Mouse (Mus musculus) lung, postnatal 25 days (tissue): Measurements from ENCODE around the gene Arhgef28.
"Not testable (repeated sequence)": the region's sequence is repeated elsewhere in the genome, so short reads cannot be mapped to it uniquely, and the experiment has no call there.

Experiments
- DNase-seq: peaks from one replicate; pipeline ENCODE4 v3.0.0; 2022; ENCODE audit warnings: low spot score

Gene Arhgef28

GRCm38 (mm10) chr13:98124113-98124745 is 82.0 kb downstream of the Arhgef28 start:
- DNase-seq, result no peak

- DNase-seq, result no peak
Measured at GRCm38 (mm10) chr13:98122766-98123165, 83.5 kb downstream of the Arhgef28 start.

GRCm38 (mm10) chr13:98121993-98122392 is 84.2 kb downstream of the Arhgef28 start:
- DNase-seq, result no peak

GRCm38 (mm10) chr13:98121124-98121470 is 85.1 kb downstream of the Arhgef28 start:
- DNase-seq, result no peak

GRCm38 (mm10) chr13:98120356-98121123 is 85.7 kb downstream of the Arhgef28 start:
- peak; percentile 12 for DNase-seq

GRCm38 (mm10) chr13:98118291-98118690 is 87.9 kb downstream of the Arhgef28 start:
- peak; percentile 34 for DNase-seq

- DNase-seq, result peak; percentile 52
Measured at GRCm38 (mm10) chr13:98117566-98118254, 88.5 kb downstream of the Arhgef28 start.

- no peak for DNase-seq
Measured at GRCm38 (mm10) chr13:98115650-98116049, 90.6 kb downstream of the Arhgef28 start.

GRCm38 (mm10) chr13:98115051-98115450 is 91.2 kb downstream of the Arhgef28 start:
- DNase-seq, result no peak

GRCm38 (mm10) chr13:98112812-98113503 is 93.3 kb downstream of the Arhgef28 start:
- DNase-seq, result no peak

GRCm38 (mm10) chr13:98111531-98111930 is 94.7 kb downstream of the Arhgef28 start:
- no peak for DNase-seq

- no peak for DNase-seq
Measured at GRCm38 (mm10) chr13:98111021-98111420, 95.2 kb downstream of the Arhgef28 start.

GRCm38 (mm10) chr13:98108481-98108880 is 97.8 kb downstream of the Arhgef28 start:
- DNase-seq, result not testable (repeated sequence)

GRCm38 (mm10) chr13:98107621-98108020 is 98.6 kb downstream of the Arhgef28 start:
- DNase-seq, result peak; percentile 56

- DNase-seq, result no peak
Measured at GRCm38 (mm10) chr13:98095966-98096365, 110.3 kb downstream of the Arhgef28 start.

GRCm38 (mm10) chr13:98094332-98094731 is 111.9 kb downstream of the Arhgef28 start:
- no peak for DNase-seq

- no peak for DNase-seq
Measured at GRCm38 (mm10) chr13:98093483-98093882, 112.8 kb downstream of the Arhgef28 start.

GRCm38 (mm10) chr13:98092354-98093002 is 113.8 kb downstream of the Arhgef28 start:
- DNase-seq, result no peak

- DNase-seq, result no peak
Measured at GRCm38 (mm10) chr13:98079640-98080039, 126.6 kb downstream of the Arhgef28 start.

- no peak for DNase-seq
Measured at GRCm38 (mm10) chr13:98078251-98078650, 128.0 kb downstream of the Arhgef28 start.

GRCm38 (mm10) chr13:98077216-98077615 is 129.0 kb downstream of the Arhgef28 start:
- DNase-seq, result no peak

- no peak for DNase-seq
Measured at GRCm38 (mm10) chr13:98074871-98075270, 131.4 kb downstream of the Arhgef28 start.
